Mouse (Mus musculus) c-Kit-positive CD71-positive TER-119-negative erythroid progenitor cells, embryonic 14.5 days (primary cell): ENCODE measurements at regions not wholly inside any gene's neighbourhood (a gene's known extent, or its start where the extent isn't known, plus 50 kb on each side); places are given as distances from the start of the nearest gene placed in this dataset.

Source experiments
- DNase-seq: peaks from one replicate; pipeline ENCODE4 v3.0.0-alpha.2; 2013; ENCODE audit warnings: low read depth

- DNase-seq = no peak
Observed at GRCm38 (mm10) chr2:133438018-133438417, 113.9 kb upstream of the Bmp2 start.

GRCm38 (mm10) chr2:133443024-133443423 is 108.9 kb upstream of the Bmp2 start:
- DNase-seq = no peak

GRCm38 (mm10) chr2:133443490-133443889 is 108.5 kb upstream of the Bmp2 start:
- no peak for DNase-seq

- no peak for DNase-seq
Observed at GRCm38 (mm10) chr2:133452947-133453346, 99.0 kb upstream of the Bmp2 start.

- no peak for DNase-seq
Observed at GRCm38 (mm10) chr2:133455484-133456170, 96.3 kb upstream of the Bmp2 start.

GRCm38 (mm10) chr2:133456785-133457184 is 95.2 kb upstream of the Bmp2 start:
- DNase-seq = no peak

GRCm38 (mm10) chr2:133458735-133459134 is 93.2 kb upstream of the Bmp2 start:
- DNase-seq = no peak

- DNase-seq = no peak
Observed at GRCm38 (mm10) chr2:133460814-133461213, 91.1 kb upstream of the Bmp2 start.

- no peak for DNase-seq
Observed at GRCm38 (mm10) chr2:133462378-133462777, 89.6 kb upstream of the Bmp2 start.

- no peak for DNase-seq
Observed at GRCm38 (mm10) chr2:133467170-133468168, 84.5 kb upstream of the Bmp2 start.

- DNase-seq = no peak
Observed at GRCm38 (mm10) chr2:133472966-133473744, 78.8 kb upstream of the Bmp2 start.

GRCm38 (mm10) chr2:133474174-133474573 is 77.8 kb upstream of the Bmp2 start:
- no peak for DNase-seq

GRCm38 (mm10) chr2:133480870-133481269 is 71.1 kb upstream of the Bmp2 start:
- DNase-seq = no peak

- DNase-seq = no peak
Observed at GRCm38 (mm10) chr2:133481305-133481704, 70.7 kb upstream of the Bmp2 start.

GRCm38 (mm10) chr2:133481785-133482184 is 70.2 kb upstream of the Bmp2 start:
- DNase-seq = no peak

- no peak for DNase-seq
Observed at GRCm38 (mm10) chr2:133495443-133495842, 56.5 kb upstream of the Bmp2 start.

GRCm38 (mm10) chr2:133496389-133496788 is 55.6 kb upstream of the Bmp2 start:
- DNase-seq = no peak

GRCm38 (mm10) chr2:133497071-133497470 is 54.9 kb upstream of the Bmp2 start:
- DNase-seq = no peak

GRCm38 (mm10) chr2:133497541-133498185 is 54.3 kb upstream of the Bmp2 start:
- no peak for DNase-seq

GRCm38 (mm10) chr2:133498186-133498571 is 53.8 kb upstream of the Bmp2 start:
- DNase-seq = no peak

GRCm38 (mm10) chr2:133498717-133499143 is 53.2 kb upstream of the Bmp2 start:
- no peak for DNase-seq

- no peak for DNase-seq
Observed at GRCm38 (mm10) chr2:133499904-133500303, 52.1 kb upstream of the Bmp2 start.
